Mouse (Mus musculus) lung, adult 2 months (tissue): ENCODE measurements around the gene Myl3.

ENCODE experiments used
- CTCF ChIP-seq: fragments of 200-500 bp; IDR thresholded peaks from 2 replicates; pipeline ENCODE4 v1.5.1; 2011; ENCODE audit warnings: mild to moderate bottlenecking, low read length, control low read depth; ENCODE audit not compliant: insufficient read depth
- POLR2A ChIP-seq: fragments of 200-500 bp; IDR thresholded peaks from 2 replicates; pipeline ENCODE4 v1.6.1; 2011; ENCODE audit warnings: low read depth, mild to moderate bottlenecking, control low read depth, low read length, borderline replicate concordance; ENCODE audit errors: extremely low read depth

- TF ChIP-seq CTCF (no peak), POLR2A (no peak)
These were observed 8.9 kb downstream of the Myl3 start for GRCm38 (mm10) chr9:110750404-110751187.
